Mouse (Mus musculus) embryonic facial prominence, embryonic 13.5 days (tissue): ENCODE measurements around the gene Csmd2. TPM values are rescaled to one million over a fixed set of nuclear protein-coding genes. Genes with fewer than 3 reads are reported as not detected.

Source experiments
- ATAC-seq: fragments of 200-750 bp; cut with Nextera tagmentation; 2 replicates; pipeline ENCODE4 v1.8.0; 2017; ENCODE audit warnings: low read depth; ENCODE audit not compliant: insufficient number of reproducible peaks, insufficient read depth, low FRiP score, low TSS enrichment
- H3K27ac ChIP-seq: fragments of 300-500 bp; sonication (generic); 2 replicates; pipeline ENCODE4 v1.5.1; 2015; ENCODE audit warnings: moderate library complexity, mild to moderate bottlenecking, inconsistent platforms
- H3K27me3 ChIP-seq: fragments of 300-500 bp; sonication (generic); 2 replicates; pipeline ENCODE4 v1.6.1; 2015; ENCODE audit warnings: mild to moderate bottlenecking, inconsistent platforms
- H3K36me3 ChIP-seq: fragments of 300-500 bp; sonication (generic); 2 replicates; pipeline ENCODE4 v1.6.1; 2015; ENCODE audit warnings: mild to moderate bottlenecking, inconsistent platforms
- H3K4me1 ChIP-seq: fragments of 300-500 bp; sonication (generic); 2 replicates; pipeline ENCODE4 v1.6.1; 2015; ENCODE audit warnings: inconsistent platforms
- H3K4me2 ChIP-seq: fragments of 300-500 bp; sonication (generic); 2 replicates; pipeline ENCODE4 v1.6.1; 2015; ENCODE audit warnings: moderate library complexity, mild to moderate bottlenecking, inconsistent platforms
- H3K4me3 ChIP-seq: fragments of 300-500 bp; sonication (generic); 2 replicates; pipeline ENCODE4 v1.5.1; 2015; ENCODE audit warnings: mild to moderate bottlenecking, inconsistent platforms
- H3K9ac ChIP-seq: fragments of 300-500 bp; sonication (generic); 2 replicates; pipeline ENCODE4 v1.6.1; 2015; ENCODE audit warnings: mild to moderate bottlenecking, inconsistent platforms
- H3K9me3 ChIP-seq: fragments of 300-500 bp; sonication (generic); 2 replicates; pipeline ENCODE4 v1.6.1; 2016; ENCODE audit warnings: inconsistent platforms
- WGBS: fragments of 180-500 bp; shearing (Covaris S2); methylation state at CpG from one replicate; pipeline ENCODE4 v1.1.7; 2015; ENCODE audit warnings: mixed read lengths; 5-methylcytosine and 5-hydroxymethylcytosine counted together
- polyA plus RNA-seq: library from polyadenylated mRNA; unstranded; fragments of >200 nt; fragmentation: Nextera tagmentation; extraction: Ambion mirVana; gene quantifications from 2 replicates; pipeline ENCODE4 v1.2.1, GENCODE M21; 2015

The Csmd2 gene
- polyA plus RNA-seq, 1 experiment from 2014 or later = 0.34 TPM

- Histone ChIP-seq H3K27me3 (no peaks in the 10 kb centered on the region), H3K27ac (no peak overlapping the region), H3K4me3 (no peak overlapping the region), H3K4me1 (no peaks in the 10 kb centered on the region), H3K9me3 (no peaks in the 10 kb centered on the region), H3K4me2 (no peak overlapping the region), H3K36me3 (no peaks in the 10 kb centered on the region), H3K9ac (no peak overlapping the region)
- WGBS = 73% methylated on average over 3 of the region's 3 CpGs
- ATAC-seq = no peak
Measured at GRCm38 (mm10) chr4:128560327-128560726, 572.7 kb downstream of the Csmd2 start.

DNA sequence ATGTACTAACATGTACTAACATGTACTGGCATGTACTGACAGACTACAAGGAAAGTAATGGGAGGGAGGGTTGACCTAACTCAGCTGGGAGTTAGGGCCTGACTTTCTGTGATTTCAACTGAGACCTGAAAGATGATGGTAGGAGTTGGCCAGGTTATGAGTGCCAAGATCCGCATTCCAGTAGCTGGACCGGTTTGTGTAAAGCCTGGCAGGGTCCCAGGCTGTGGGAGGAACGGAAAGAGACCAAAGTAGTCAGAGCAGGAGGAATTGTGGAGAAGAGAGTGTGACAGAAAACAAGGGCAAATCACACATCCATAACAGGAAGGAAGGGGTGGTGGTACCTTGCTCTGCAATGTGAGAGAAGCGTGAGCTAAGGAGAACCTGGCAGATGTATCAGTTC lies 588.2 kb downstream of the Csmd2 start:
- Histone ChIP-seq H3K27me3 (no peaks in the 10 kb centered on the region), H3K9me3 (peaks cover 4% of the 10 kb centered on the region; the same call in 1 of the 2 replicates), H3K4me2 (no peak overlapping the region), H3K9ac (no peak overlapping the region), H3K27ac (no peak overlapping the region), H3K4me1 (no peaks in the 10 kb centered on the region), H3K4me3 (no peak overlapping the region), H3K36me3 (peaks cover 35% of the 10 kb centered on the region)
- ATAC-seq = no peak
- WGBS = 85% methylated on average over 4 of the region's 4 CpGs

- Histone ChIP-seq H3K4me3 (no peak overlapping the region), H3K36me3 (peaks cover 69% of the 10 kb centered on the region), H3K27me3 (no peaks in the 10 kb centered on the region), H3K27ac (no peak overlapping the region), H3K4me2 (no peak overlapping the region), H3K9me3 (peaks cover 36% of the 10 kb centered on the region), H3K4me1 (no peaks in the 10 kb centered on the region), H3K9ac (no peak overlapping the region)
- no peak for ATAC-seq
- 57% methylated on average over 4 of the region's 4 CpGs for WGBS
Measured at GRCm38 (mm10) chr4:128579182-128579581, 591.5 kb downstream of the Csmd2 start.

DNA sequence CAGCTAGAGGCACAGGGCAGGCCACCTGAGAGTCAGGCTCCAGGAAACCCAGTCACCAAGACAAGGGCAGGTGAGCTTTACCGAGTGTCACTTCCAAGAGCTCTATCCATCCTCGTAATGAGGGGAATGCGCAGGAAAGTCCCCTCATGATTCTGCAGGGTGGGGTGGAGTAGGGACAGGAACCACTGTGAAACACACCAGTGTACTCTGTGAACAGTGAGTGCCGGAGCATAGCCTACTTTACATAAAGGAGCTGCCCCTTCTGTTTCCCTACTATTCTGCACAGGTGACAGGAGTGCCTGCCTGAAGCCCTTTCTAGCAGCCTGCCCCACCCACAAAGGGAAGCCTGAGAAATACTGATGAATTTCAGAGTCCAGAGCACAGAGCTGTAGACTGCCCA lies 605.6 kb downstream of the Csmd2 start:
- Histone ChIP-seq H3K9me3 (no peaks in the 10 kb centered on the region), H3K9ac (no peak overlapping the region), H3K4me1 (no peaks in the 10 kb centered on the region), H3K27ac (no peak overlapping the region), H3K4me2 (no peak overlapping the region), H3K27me3 (no peaks in the 10 kb centered on the region), H3K4me3 (no peak overlapping the region), H3K36me3 (peaks cover 40% of the 10 kb centered on the region)
- ATAC-seq = no peak
- 87% methylated on average over 4 of the region's 4 CpGs for WGBS

DNA sequence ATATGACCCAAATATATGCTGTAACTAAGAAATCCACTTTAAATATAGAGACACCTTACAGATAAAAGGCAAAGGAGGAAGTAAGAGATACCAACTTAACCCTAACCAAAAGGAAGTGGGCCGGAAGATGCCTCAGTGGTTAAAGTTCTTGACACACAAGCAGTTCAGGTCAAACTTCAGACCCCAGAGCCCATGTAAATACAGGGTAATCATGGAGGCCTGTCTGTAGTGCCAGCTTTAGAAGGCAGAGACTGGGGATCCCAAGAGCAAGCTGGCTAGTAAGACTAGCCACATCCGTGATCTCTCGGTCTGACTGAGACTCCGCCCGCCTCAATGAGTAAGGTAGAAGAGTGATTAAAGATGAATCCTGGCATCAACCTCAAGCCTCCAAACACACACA lies 606.4 kb downstream of the Csmd2 start:
- Histone ChIP-seq H3K4me3 (no peak overlapping the region), H3K27me3 (no peaks in the 10 kb centered on the region), H3K27ac (no peak overlapping the region), H3K36me3 (peaks cover 38% of the 10 kb centered on the region), H3K4me1 (no peaks in the 10 kb centered on the region), H3K4me2 (no peak overlapping the region), H3K9ac (no peak overlapping the region), H3K9me3 (no peaks in the 10 kb centered on the region)
- no peak for ATAC-seq
- WGBS = 82% methylated on average over 5 of the region's 5 CpGs

DNA sequence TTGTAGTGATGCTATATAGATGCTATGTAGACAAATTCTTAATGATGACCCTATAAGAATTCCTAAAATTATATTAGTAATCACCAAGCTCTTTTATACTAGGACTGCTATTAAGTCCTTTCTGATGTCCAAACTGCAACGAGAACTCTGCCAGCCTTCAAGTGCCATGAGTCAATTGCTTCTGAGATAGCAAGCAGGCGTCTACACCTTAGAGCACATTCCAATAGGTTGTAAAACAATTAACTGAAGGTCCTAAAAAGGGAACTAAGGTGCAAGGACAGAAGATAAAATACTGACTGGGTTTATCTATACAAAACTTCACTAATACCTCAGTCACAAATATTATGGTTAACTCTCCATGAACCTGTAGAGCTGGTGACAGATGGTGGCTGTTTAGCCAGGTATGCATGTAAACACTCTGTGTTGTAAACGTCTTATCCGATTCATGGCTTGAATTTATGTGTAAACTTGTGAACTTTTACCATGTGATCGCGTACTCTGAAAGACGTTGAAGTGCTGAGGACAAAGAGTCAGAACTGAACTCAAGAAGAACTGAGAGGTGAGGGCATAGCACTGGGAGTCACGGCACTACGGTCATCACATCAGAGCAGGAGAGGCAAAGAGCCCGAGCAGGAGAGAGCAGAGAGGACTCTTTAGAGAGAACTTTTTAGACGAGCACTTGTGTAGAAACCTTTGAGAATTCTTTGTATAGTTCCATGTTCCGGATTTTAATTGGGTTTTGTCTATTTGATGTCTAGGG lies 610.3 kb downstream of the Csmd2 start:
- Histone ChIP-seq H3K9me3 (no peaks in the 10 kb centered on the region), H3K9ac (no peak overlapping the region), H3K27ac (no peak overlapping the region), H3K36me3 (peaks cover 33% of the 10 kb centered on the region), H3K27me3 (no peaks in the 10 kb centered on the region), H3K4me2 (no peak overlapping the region), H3K4me1 (no peaks in the 10 kb centered on the region), H3K4me3 (no peak overlapping the region)
- 92% methylated on average over 12 of the region's 12 CpGs for WGBS
- ATAC-seq = no peak

GRCm38 (mm10) chr4:128606586-128606985 lies 618.9 kb downstream of the Csmd2 start:
- 92% methylated on average over 7 of the region's 7 CpGs for WGBS
- Histone ChIP-seq H3K27ac (no peak overlapping the region), H3K9me3 (no peaks in the 10 kb centered on the region), H3K9ac (no peak overlapping the region), H3K27me3 (no peaks in the 10 kb centered on the region), H3K4me2 (no peak overlapping the region), H3K4me1 (peaks cover 17% of the 10 kb centered on the region), H3K4me3 (no peak overlapping the region), H3K36me3 (peaks cover 33% of the 10 kb centered on the region)
- no peak for ATAC-seq

DNA sequence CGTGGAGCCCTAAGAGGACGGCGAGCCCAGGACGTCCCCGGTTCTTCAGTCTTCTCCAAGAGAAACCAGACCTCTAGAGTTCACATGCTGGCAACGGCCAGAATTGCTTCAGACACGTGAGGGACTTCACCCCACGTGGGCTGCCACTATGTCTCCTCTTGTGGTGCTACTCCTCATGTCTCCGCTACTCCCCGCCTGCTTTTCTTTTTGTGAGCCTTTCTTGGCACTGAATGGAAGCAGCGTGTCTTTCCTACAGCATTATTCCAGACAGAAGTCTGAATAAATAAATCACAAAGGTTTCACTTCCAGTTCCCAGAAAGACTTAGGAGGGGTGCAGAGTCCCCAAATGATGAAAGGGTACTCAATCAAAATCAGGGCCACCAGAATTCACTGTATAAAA lies 620.0 kb downstream of the Csmd2 start:
- no peak for ATAC-seq
- H3K9me3 ChIP-seq = no peaks in the 10 kb centered on the region
- WGBS = 90% methylated on average over 11 of the region's 11 CpGs
- peaks cover 17% of the 10 kb centered on the region for H3K4me1 ChIP-seq
- no peak overlapping the region for H3K9ac ChIP-seq
- H3K36me3 ChIP-seq = peaks cover 24% of the 10 kb centered on the region
- H3K27ac ChIP-seq = no peak overlapping the region
- H3K4me2 ChIP-seq = no peak overlapping the region
- H3K4me3 ChIP-seq = no peak overlapping the region
- H3K27me3 ChIP-seq = no peaks in the 10 kb centered on the region

DNA sequence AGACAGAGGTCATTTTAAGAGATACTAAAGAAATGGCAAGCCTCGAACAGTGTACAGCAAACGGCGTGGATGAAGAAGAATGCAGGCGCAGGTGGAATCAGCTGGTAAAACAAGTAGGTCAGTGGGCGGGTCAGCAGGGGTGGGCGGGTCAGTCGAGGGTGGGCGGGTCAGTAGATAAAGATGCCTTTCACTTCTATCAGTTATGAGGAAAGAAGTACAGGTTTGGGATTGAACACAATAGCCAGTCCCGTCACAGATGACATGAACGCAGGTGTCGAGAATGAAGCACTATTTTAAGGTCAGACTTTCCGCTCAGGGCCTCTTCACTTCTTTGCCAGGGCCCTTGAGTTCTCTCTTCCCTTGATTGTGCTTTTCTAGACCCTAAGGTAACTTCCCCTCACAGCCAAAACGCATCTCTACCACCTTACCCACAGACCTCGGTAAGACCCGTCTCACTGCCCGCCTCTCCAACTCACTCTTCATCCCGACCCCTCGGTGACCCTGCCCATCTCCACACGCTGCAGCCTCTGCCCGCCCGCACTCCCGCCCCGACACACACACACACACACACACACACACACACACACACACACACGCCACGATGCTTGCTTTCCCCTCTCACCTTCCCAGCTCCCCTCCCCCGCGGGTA lies 621.7 kb downstream of the Csmd2 start:
- Histone ChIP-seq H3K4me3 (peak overlapping the region; percentile 61), H3K27me3 (no peaks in the 10 kb centered on the region), H3K4me1 (peaks cover 17% of the 10 kb centered on the region), H3K36me3 (peaks cover 6% of the 10 kb centered on the region), H3K9ac (peak overlapping the region; percentile 77), H3K4me2 (peak overlapping the region; percentile 74), H3K27ac (peak overlapping the region; percentile 60; the same call in 1 of the 2 replicates), H3K9me3 (no peaks in the 10 kb centered on the region)
- WGBS = 9% methylated on average over 26 of the region's 27 CpGs
- peak; percentile 43 for ATAC-seq

DNA sequence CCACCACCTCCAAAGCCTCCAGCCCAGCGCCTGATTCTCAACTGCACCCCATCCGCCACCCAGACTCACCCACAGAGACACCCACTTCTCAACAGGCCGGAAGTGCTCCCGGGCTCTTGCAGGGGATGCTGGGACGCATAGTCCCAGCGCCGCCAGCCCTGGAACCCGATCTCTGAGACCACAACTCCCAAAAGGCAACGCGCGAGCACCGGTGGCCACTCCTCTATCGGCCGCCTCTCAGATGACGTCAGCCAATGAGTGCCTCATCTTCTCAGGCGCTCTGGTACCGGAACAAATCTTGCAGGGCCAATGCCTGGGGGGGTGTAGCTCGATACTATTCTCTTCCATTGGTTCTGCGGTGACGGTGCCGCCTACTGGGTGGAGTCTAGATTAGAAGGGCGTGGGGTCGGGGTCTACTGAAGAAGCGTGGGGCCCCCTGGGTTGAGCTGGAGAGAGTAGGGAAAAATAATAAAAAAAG lies 622.3 kb downstream of the Csmd2 start, which contains the start of gene Zscan20:
Gene Zscan20, minus strand, starts transcription at position 174 of the 478 bp plus-strand sequence.
- under 1% methylated on average over 23 of the region's 24 CpGs for WGBS
- peak within 1 kb of the TSS; percentile 74 for H3K4me2 ChIP-seq
- peak; percentile 92 for ATAC-seq

GRCm38 (mm10) chr4:128610706-128611105 lies 623.0 kb downstream of the Csmd2 start:
- H3K27me3 ChIP-seq = peaks cover under 1% of the 10 kb centered on the region; the same call in 1 of the 2 replicates
- 0 out of 2 replicates have a peak overlapping the region, but pooled peaks have one; percentile 60 for H3K27ac ChIP-seq
- H3K4me3 ChIP-seq = 0 out of 2 replicates have a peak overlapping the region, but pooled peaks have one; percentile 61
- H3K36me3 ChIP-seq = 0 out of 2 replicates have a peak, but pooled peaks cover 3% of the 10 kb centered on the region
- 34% methylated on average over 10 of the region's 10 CpGs for WGBS
- peak overlapping the region; percentile 74 for H3K4me2 ChIP-seq
- peaks cover 17% of the 10 kb centered on the region for H3K4me1 ChIP-seq
- no peak for ATAC-seq
- no peaks in the 10 kb centered on the region for H3K9me3 ChIP-seq
- H3K9ac ChIP-seq = no peak overlapping the region

More for the DNA sequence above, 622.3 kb downstream of the Csmd2 start, which contains the start of gene Zscan20:
- Histone ChIP-seq H3K9me3 (no peaks in the 10 kb centered on the region), H3K4me1 (peaks cover 17% of the 10 kb centered on the region), H3K36me3 (0 out of 2 replicates have a peak, but pooled peaks cover 3% of the 10 kb centered on the region), H3K27me3 (no peaks in the 10 kb centered on the region), H3K9ac (peak within 1 kb of the TSS; percentile 77), H3K27ac (peak within 1 kb of the TSS; percentile 60; the same call in 1 of the 2 replicates), H3K4me3 (peak within 1 kb of the TSS; percentile 61)
